Mouse (Mus musculus) ES-Bruce4 (cell line): Measurements from ENCODE around the gene Entpd2.

Source experiments
- CTCF ChIP-seq: IDR thresholded peaks from one replicate; pipeline ENCODE4 v1.8.1; 2011; ENCODE audit warnings: low read depth, low read length
- EP300 ChIP-seq: IDR thresholded peaks from 2 replicates; pipeline ENCODE4 v1.6.1; 2011; ENCODE audit warnings: low read depth, low read length; ENCODE audit not compliant: insufficient read depth
- POLR2A ChIP-seq: IDR thresholded peaks from one replicate; pipeline ENCODE4 v1.8.1; 2011; ENCODE audit warnings: low read length; ENCODE audit not compliant: insufficient read depth

- TF ChIP-seq CTCF (no peak), EP300 (no peak), POLR2A (no peak)
These were observed 41.5 kb upstream of the Entpd2 start for GRCm38 (mm10) chr2:25354211-25354610.
